Mouse (Mus musculus) gastrocnemius, postnatal 10 days (tissue): ENCODE results near the gene Lbx2. TPM values are rescaled to one million over a fixed set of nuclear protein-coding genes. Genes with fewer than 3 reads are reported as not detected.

Experiments
- DNase-seq: peaks from one replicate; pipeline ENCODE4 v3.0.0; 2021; ENCODE audit warnings: mixed read lengths
- long read RNA-seq, 2 experiments: library from polyadenylated mRNA; stranded (forward); transcript quantifications; one replicate each; pipeline ENCODE4 v2.0.0; 2021
- total RNA-seq, 2 experiments: library from RNA; stranded (reverse); gene quantifications; 2 replicates each; pipeline ENCODE4 v1.2.3; 2021

The Lbx2 gene
- 1 to 10 TPM in 1 of 2 experiments, under 1 TPM in 1; 0.33 to 1.3 TPM for total RNA-seq
- long read RNA-seq, experiment 1: 0 reads
- long read RNA-seq, experiment 2: 0 reads

- DNase-seq: peak; percentile 25
Observed at GRCm38 (mm10) chr6:83086121-83087035, at the start of gene Lbx2. Gene Lbx2, plus strand, starts transcription at chr6:83086367.

DNA sequence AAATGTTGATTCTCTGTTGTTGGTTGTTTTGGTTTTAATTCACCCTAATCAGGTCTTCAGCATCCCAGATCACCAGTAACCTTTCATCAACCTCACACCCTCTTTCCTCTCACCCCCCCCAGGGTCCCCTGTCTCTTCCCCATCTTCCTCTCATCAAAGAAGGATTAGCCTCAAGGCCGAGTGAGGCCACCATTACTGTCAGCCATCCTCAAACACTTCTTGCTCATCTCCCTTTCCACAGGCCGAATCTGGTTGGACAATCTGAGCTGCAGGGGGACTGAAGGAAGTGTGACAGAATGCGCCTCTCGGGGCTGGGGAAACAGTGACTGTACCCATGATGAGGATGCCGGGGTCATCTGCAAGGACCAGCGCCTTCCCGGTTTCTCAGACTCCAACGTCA, 49.0 kb upstream of the Lbx2 start:
- DNase-seq: no peak

GRCm38 (mm10) chr6:83038496-83039012, 47.6 kb upstream of the Lbx2 start:
- DNase-seq: peak; percentile 95

DNA sequence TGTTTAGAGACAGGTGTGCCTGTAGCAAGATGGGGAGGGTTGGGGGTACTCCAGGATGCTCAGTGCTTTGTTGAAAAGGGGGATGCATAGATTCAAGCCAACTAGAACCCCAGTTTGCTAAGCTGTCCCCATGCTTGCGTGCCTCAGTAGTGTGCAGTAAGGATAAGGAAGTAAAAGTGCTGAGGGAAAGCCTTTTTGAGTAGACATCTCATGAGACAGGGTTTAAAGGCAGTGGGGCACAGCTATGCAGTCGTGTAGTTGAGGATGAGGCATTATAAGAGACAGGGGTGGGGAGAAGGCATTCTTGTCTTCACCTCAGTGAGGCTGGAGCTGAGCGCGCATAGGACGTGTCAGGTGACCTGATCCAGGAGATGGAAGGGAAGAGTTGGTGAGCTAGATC, 45.6 kb upstream of the Lbx2 start:
- no peak for DNase-seq

GRCm38 (mm10) chr6:83043561-83043960, 42.6 kb upstream of the Lbx2 start:
- DNase-seq: no peak

DNA sequence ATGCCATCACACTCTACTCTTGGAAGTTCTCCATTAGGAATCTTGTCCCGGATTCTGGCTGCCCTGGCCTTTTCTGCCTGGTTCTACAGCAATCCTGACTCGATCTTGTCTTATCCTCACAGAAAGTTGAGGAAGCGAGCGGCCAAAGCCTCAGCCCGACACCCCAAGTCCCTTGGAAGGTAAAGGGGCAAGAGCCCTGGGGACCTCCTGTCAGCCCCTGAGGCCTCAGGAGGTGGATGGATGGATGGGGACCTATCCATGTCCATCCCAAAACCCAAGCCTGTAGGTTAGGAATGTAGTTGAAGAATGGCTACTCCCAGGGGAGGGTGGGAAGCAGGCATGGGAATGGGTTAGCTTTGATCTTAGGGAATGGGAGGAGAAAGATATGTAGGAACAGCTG, 42.2 kb upstream of the Lbx2 start:
- DNase-seq: no peak

- no peak for DNase-seq
Observed at GRCm38 (mm10) chr6:83044742-83045141, 41.4 kb upstream of the Lbx2 start.

DNA sequence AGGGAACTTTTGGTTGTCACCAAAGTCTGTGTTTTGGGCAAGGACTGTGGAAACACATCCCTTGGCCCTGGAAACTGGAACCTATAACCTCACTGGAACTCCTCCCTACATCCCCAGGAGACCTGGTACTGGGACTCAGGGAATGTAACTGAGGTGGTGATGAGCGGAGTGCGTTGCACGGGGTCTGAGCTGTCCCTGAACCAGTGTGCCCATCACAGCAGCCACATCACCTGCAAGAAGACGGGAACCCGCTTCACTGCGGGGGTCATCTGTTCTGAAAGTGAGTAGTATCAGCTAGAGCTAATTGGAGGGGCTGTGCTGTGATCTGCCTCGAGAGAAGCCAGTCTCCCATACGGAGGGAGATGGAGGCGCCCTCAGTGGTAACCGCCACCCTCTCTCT, 36.8 kb upstream of the Lbx2 start:
- DNase-seq: no peak

- DNase-seq: no peak
Observed at GRCm38 (mm10) chr6:83053136-83053960, 32.8 kb upstream of the Lbx2 start.

DNA sequence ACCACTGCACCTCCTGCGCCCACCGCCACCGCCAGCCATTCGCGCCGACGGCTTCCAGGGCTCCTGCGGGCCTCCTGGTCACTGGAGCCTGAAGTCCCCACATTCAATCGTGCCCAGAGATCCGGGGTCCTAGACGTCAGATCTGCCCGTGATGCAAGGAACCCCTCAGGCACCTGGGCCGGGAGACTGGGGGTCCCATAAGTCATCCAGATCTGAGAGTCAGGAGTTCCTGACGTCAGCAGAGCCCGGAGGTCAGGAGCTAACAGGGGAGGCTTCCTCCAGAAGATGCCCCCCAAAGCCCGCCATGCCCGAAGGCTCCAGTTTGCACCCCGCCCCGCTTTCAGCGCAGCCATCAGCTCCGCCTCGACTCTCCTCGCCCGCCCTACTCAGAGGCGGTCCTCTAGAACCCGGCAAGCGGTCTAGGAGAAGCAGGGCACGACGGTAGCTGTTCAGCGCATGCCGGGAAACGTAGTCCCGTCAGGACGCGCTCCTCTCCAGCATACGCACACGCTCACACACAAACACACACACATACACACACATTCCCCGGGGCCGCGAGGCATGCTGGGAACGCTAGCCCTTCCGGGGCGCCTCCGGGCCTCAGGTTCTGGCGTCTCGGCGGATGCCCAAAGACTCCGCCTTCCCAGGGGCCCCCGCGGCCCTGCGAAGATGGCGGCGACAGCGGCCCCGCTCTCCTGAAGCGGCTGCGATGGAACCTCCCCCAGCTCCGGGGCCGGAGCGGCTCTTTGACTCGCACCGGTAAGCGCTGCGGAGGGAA, 31.9 kb upstream of the Lbx2 start, which contains the start of gene Aup1:
Gene Aup1 (plus strand): TSS at position 448 of the 778 bp plus-strand sequence.
- peak; percentile 94 for DNase-seq

- peak; percentile 40 for DNase-seq
Observed at GRCm38 (mm10) chr6:83054871-83055431, 31.2 kb upstream of the Lbx2 start, which contains the start of gene Htra2. Gene Htra2, minus strand, starts transcription at chr6:83055273.

DNA sequence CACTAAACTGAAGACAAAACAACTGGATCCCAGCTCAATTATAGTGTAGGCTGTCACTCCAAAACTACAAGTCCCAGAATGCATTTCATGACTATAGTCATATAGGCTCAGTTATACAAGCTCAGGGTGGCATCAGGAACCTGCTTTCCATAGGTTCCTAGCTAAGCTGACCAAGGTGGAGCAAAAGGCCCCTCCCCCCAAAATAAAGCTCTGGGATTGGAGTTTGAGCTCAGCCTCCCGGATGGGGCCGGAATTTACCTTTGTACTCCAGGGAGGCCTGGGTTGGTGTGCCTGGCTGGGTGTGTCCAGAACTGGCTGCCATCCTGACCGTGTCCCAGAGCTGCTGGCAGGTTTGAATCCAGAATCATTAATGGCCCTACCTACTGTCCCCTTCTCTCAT, 28.4 kb upstream of the Lbx2 start, which contains the start of gene Dqx1:
Gene Dqx1 (plus strand): TSS at position 55 of the 400 bp plus-strand sequence.
- no peak for DNase-seq

DNA sequence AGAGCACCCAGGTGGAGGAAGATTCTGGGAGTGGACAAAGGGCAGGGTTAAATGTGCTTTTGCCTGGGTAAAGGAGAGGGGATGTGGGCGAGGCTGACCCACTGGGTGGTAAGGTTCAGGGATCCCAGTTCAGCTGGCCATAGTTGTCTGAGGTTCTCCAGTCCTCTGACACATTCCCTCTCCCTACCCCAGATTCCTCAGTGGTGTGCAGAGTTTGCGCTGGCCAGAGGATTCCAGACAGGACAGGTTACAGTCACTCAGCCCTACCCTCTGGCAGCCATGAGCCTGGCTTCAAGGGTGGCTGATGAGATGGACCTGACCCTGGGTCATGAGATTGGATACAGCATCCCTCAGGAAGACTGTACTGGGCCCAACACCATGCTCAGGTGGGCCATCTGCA, 27.4 kb upstream of the Lbx2 start:
- no peak for DNase-seq

DNA sequence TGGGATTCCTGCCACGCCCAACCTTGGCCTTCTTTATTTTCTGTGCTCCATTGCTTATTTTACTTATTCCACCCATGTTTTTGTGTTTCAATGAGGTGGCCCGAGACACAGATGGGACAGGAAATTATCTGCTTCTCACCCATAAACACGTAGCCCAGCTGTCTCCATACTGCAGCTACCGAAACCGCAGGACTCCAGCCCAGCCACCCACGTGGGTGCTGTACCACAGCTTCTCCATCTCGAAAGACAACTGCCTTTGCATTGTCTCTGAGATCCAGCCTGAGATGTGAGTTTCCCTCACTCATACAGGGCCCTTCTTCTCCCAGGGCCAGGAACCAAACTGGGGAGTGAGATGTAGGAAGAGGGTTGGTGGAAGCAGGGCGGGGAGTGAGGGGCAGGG, 20.2 kb upstream of the Lbx2 start:
- no peak for DNase-seq

- no peak for DNase-seq
Observed at GRCm38 (mm10) chr6:83066441-83066840, 19.7 kb upstream of the Lbx2 start.

DNA sequence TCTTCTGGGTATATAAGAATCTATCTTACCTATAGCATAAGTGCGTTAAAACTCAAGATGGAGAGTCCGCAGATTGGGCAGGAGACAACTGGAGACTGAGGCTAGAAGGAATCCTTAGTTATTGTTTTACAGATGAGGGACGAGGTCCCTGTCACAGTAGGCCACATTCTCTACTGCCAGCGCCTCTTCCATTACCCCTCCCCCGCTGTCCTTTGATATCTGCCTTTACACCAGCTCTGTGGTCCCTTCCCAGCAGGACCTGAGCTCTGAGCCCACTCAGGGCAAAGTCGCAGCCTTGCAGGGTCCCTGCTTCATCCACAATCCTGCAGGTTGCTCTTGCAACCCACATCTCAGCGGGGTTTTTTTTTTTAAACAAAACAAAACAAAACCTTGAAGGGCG, 17.9 kb upstream of the Lbx2 start:
- DNase-seq: no peak

DNA sequence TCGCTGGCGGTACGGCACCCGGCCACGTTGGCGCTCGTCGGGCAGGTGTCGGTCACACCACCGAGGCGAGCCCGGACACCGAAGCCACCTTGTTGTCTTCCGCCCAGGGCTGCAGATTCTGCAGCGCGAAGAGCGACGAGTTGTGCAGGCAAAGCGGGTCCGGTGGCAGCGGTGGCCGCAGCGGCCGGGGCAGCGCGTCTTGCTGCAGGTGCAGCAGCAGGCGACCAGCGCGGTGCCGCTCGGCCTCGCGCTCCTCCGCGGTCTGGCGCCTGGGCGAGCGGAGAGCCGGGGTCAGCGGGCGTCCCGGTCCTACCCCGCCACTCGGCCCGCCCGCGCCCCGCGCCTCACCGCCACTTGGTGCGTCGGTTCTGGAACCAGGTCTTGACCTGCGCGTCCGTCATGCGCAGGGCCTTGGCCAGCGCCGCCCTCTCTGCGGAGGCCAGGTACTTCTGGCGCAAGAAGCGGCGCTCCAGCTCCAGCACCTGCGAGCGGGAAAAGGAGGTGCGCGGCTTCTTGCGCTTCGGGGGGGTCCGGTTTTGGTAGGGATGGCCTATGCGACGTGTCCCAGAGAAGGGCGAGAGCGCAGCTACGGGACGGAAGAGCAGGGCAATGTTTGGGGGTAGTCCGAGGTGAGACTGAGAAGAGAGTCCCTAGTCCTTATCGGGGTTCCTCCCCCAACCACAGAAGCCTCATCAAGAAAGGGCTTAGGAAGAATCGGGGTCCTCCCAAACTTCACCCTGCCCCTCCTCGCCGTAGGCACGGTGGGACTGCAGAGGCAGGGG, 17.3 kb upstream of the Lbx2 start:
- no peak for DNase-seq

GRCm38 (mm10) chr6:83069488-83070246, 16.5 kb upstream of the Lbx2 start:
- DNase-seq: peak; percentile 36

- DNase-seq: no peak
Observed at GRCm38 (mm10) chr6:83070247-83070310, 16.1 kb upstream of the Lbx2 start, which contains the start of gene Tlx2. Gene Tlx2, minus strand, starts transcription at chr6:83070293.
